Mouse (Mus musculus): ENCODE measurements around the gene Gapt. TPM values are rescaled to one million over a fixed set of nuclear protein-coding genes. Genes with fewer than 3 reads are reported as not detected.
"Not testable (repeated sequence)": the region's sequence is repeated elsewhere in the genome, so short reads cannot be mapped to it uniquely, and the experiment has no call there.

Gapt gene
- polyA plus RNA-seq (2015; fragmentation: Nextera tagmentation; extraction: Ambion mirVana) = 0.27 and 0.28 TPM in 2 replicates

DNA sequence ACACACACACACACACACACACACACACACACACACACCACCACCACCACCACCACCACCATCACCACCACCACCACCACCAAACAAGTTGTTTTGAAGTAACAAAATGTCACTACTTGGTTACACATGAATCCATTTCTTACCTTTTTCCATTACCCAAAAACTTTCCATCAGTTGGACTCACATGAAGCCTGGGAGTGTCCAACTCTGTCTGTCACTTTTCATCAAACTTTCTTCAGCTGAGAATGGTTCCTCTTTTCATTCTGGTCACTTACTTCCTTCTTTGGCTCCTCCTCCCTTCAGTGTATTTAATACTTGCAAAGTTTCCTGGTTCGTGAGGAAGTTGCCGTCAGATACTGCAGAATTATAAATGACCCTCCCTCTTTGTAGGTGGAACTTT, at the start of gene Gapt:
TSS of gene Gapt (minus strand) at position 259 of the 400 bp plus-strand sequence.
- no peak for DNase-seq (ENCODE audit: low spot score)

DNA sequence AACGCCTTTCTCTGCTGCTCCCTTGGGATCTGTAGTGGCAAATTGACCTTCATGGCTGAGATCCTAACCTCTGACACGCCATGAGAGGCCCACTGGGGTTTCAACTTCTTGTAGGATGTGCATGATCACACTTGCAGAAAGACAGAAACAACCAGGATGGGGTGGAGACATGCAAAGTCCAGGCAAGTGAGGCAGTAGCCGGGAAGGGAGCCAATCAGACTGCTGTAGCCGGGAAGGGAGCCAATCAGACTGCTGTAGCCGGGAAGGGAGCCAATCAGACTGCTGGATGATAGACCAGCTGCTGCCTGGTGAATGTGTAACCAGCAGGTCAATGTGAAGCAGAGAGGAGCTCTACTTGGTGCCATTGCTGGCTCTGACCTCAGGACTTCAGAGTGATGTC, 49.2 kb upstream of the Gapt start:
- no peak for DNase-seq (ENCODE audit: low spot score)

DNA sequence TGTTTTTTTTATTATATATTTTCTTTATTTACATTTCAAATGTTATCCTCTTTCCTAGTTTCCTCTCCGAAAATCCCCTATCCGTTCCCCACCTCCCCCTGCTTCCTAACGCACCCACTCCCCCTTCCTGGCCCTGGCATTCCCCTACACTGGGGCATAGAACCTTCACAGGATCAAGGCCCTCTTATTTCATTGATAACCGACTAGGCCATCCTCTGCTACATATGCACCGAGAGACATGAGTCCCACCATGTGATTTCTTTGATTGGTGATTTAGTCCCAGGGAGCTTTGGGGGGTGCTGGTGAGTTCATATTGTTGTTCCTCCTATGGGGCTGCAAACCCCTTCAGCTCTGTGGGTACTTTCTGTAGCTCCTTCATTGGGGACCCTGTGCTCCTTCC, 47.7 kb upstream of the Gapt start:
- DNase-seq (ENCODE audit: low spot score) = not testable (repeated sequence)

DNA sequence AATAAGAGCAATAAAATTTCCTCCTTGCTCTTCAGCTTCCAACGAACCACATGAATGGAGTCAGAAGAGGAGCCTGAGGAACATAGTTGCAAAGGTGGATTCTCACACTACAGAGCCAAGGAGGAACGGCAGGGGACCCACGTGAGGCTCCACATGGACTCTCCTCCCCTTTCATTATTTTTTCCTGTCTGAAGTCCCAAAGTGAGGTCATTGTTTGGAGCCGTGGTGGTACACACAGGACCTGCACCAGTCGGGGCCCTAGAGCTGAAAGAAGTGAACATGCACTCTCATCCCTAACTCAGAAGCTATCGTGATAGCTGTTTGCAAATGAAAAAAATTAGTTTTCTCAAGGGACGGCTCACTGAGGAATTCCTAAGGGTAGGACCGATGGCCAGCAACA, 47.1 kb upstream of the Gapt start:
- no peak for DNase-seq (ENCODE audit: low spot score)

DNA sequence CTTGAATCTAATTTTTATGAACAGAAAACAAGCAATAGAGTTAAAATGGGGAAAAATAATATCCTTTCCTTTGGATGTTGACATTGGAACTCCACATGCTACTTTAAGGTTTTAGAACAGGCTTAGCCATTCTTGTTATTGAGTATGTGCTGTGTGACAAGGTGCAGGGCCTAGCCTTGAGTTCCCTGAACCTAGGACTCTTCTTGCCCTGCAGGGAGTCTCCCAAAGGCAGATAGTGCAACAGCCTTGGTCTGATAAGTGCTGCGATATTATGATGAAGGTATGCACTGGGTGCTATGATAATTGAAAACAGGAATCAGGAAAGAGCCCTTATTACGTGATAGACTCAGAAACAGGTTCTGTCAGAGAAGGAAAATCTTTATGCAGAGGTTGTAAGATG, 44.9 kb upstream of the Gapt start:
- no peak for DNase-seq (ENCODE audit: low spot score)

DNA sequence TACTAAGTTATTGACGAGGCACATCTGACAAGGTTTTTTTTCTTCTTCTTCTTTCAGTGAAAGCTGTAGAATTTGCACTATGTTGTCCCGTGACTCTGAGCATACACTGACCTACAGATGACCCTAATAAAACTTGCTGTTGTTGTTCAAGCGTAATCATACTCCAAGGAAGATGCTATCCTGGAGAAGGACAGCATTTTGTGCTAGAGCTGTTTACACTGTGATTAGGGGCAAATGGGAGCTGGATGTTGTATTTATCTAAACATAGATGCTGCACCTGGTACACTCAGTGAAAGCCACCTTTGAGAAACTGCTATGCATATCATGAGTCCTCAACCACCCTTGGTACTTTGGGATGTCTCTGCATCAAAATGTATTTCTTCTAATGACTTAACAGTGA, 44.4 kb upstream of the Gapt start:
- DNase-seq (ENCODE audit: low spot score) = no peak

DNA sequence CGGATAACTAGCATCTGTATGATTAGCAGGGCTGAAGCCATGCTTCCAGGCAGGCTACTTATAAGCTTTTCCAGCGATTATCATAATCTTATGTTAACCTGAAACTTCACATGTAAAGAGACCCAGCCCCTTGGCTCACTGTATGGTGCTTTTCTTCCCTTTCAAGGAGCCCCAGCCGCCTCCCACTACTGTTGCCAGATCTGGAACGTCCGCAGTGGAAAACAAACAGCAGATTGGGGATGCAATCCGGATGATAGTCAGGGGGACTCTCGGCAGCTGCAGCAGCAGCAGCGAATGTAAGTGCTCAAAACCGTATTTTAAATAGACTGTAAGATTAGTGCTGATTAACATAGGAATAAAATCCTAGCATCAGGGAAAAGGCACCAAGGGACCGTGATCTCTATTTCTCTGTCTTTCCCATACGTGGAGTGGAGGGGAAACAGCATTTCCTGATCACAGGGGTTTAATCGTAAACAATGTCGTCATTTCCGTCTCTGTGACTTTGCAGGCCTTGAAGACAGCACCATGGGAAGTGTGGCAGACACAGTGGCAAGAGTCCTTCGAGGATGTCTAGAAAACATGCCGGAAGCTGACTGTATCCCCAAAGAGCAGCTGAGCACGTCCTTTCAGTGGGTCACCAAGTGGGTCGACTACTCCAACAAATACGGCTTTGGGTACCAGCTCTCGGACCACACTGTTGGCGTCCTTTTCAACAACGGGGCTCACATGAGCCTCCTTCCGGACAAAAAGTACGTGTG, 41.7 kb upstream of the Gapt start:
- DNase-seq (ENCODE audit: low spot score) = no peak

DNA sequence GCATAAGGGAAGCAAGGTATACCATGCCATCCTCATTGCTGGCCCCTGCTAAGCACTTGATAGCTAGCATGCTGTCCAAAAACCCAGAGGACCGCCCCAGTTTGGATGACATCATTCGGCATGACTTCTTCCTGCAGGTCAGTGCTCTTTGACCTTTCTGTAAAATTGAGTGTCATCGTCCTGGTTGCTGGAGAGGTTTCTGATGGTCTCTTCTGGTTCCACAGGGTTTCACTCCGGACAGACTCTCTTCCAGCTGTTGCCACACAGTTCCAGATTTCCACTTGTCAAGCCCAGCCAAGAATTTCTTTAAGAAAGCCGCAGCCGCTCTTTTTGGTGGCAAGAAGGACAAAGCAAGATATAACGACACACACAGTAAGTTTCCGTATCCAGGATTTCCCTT, 40.8 kb upstream of the Gapt start:
- no peak for DNase-seq (ENCODE audit: low spot score)

DNA sequence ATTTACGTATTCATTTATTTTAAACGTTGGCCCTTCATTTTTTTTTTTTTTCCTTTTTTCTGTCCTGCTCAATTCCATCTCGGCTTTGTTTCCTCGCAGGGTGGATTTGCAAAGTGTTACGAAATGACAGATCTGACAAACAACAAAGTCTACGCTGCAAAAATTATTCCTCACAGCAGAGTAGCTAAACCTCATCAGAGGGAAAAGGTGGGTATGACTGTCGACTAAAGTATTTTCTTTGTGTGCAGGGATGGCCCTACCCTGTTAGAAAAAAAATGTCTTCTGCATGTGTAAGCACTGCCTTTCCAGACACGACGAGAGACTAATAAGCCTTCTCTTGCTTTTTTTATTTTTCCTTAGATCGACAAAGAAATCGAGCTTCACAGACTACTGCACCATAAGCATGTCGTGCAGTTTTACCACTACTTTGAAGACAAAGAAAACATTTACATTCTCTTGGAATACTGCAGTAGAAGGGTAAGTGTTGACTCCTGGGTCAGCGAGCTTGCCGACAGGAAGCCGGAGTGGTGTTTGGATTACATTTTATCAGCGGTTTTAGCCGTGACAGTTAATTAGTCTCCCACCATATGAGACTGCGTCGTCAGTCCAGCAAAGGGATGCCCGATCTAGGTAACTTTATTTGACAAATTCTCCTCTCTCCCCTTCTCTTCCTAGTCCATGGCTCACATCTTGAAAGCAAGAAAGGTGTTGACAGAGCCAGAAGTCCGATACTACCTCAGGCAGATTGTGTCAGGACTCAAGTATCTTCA, 39.1 kb upstream of the Gapt start:
- DNase-seq (ENCODE audit: low spot score) = no peak

DNA sequence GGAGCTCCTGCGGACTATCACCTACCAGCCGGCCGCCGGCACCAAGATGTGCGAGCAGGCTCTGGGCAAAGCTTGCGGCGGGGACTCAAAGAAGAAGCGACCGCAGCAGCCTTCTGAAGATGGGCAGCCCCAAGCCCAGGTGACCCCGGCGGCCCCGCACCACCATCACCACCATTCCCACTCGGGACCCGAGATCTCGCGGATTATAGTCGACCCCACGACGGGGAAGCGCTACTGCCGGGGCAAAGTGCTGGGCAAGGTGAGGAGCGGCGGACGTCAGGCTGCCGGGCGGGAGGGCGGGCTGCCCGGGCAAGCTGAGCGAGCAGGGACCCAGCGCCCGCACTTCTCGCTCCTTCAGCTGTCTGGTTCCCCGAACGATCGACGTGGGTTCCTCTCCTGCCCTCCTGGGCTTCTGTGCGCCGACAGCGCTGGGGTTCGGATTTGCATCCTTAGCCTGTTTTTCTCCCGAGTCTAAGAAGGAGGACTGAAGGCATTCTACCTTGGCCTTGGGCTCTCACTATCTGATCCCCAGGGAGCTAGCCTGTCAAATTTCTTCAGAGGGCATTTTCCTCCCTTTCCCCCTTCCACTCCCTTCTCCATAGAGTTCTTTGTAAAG, 38.3 kb upstream of the Gapt start:
- peak; percentile 3 for DNase-seq (ENCODE audit: low spot score)

DNA sequence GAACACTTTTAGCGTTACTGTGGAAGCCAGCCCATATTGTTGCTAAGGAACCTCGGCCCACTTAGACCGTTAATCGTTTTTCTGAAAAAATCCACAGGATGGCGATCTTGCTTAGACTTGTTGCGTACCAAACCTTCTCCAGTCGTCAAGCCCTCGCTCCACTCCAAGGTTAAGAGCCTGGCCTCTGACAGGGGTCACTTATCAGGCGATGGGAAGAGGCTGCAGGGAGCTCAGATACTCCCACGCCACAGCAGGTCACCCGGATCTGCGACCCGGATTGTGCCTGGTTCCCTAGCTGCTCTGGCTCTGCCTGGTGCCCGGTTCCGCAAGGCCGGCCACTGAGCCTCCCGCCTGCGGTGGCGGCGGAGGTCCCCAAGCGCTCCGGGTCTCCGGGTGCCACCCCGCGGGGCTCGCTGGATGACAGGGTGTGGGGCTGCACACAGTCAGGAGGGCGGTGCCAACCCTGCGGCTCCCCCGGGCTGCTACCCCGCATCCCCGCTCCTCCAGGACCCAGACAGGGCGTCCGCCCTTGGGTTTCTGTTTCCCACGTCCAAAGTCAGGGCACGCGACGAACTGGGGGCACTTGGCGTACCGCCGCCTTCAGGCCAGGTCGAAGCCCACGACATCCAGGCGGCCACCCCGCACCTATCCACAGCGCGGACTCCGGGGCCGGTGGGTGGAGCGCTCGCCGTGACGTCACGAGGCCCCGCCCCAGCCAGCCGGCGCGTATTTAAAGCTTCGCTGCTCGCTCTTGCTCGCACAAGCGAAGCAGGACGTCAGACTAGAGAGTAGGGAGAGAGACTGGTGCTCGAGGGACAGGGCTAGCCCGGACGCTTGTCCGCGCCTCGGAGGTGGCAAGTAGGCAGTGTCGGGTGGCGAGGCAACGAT, 37.5 kb upstream of the Gapt start, which contains the start of gene Plk2:
TSS of gene Plk2 (plus strand) at position 756 of the 888 bp plus-strand sequence.
- peak; percentile 83 for DNase-seq (ENCODE audit: low spot score)

DNA sequence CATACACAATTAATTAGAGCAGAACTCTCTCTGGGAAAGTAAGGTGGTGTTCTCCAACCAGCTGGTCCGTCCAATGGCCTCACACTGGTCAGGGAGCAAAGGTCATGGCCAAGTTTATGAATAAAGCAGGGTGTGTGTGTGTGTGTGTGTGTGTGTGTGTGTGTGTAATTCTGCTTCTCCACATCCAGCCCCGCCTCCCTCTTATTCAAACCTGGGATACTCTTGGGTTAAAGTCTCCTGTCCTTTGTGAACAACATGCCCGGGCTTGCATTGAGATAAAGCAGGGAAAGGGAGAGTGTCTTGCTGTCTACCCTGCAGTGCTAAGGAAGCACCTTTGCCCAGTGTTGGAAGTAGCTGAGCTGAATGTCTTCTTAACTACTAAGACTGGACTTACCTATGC, 35.6 kb upstream of the Gapt start:
- no peak for DNase-seq (ENCODE audit: low spot score)

DNA sequence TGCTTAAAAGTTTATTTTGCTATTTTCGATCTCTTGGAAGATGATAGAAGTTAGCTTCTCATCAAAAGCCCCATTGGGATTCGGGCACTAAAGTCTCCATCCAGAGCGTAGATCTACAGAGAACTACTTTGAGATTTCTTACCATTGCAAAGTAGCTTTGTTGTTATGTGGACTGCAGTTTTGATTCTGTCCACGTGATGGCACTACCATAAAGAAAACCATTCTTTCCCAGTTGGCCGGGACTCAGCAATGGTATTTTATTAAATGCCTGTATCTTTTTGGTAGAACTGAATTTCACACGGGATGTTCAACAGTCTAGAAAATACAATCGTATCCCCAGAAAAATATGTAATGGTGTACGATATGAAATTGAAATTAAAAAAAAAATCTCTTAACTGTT, 35.2 kb upstream of the Gapt start:
- DNase-seq (ENCODE audit: low spot score) = peak; percentile 62

DNA sequence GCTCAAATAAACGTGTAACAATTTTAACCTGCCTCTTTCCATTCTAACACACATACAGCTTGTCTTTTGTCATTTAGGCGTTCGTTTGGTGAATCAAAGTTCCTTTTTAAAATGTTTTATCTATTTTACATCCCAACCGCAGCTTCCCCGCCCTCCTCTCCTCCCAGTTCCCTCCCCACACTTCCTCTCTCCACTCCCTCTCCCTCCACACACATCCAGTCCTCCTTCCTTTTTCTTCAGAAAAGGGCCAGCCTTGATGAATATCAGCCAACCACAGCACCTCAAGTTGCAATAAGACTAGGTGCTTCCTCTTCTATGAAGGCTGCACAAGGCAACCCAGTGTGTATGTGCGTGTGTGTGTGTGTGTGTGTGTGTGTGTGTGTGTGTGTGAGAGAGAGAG, 27.5 kb upstream of the Gapt start:
- DNase-seq (ENCODE audit: low spot score) = no peak

DNA sequence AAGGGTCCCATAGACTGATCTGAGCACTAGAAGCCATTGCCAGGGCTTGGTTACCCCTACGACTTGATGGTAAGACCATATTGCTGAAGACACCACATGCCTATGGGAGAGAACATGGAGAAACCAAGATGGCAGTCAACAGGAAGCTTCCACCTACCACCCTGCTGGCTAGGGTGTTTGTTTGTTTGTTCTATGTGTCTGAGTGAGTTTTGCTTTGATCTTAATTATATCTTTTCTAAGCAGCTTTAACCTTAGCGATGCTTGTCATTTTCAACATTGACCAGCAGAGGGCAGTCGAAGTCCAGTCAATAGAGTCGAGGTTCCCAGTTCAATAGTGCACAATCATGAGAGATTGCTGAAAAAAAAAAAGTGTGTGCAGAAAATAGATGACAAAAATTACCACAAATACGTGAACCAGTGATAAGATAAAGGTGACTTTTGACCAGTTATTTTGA, 25.5 kb upstream of the Gapt start:
- DNase-seq (ENCODE audit: low spot score) = peak; percentile 70

DNA sequence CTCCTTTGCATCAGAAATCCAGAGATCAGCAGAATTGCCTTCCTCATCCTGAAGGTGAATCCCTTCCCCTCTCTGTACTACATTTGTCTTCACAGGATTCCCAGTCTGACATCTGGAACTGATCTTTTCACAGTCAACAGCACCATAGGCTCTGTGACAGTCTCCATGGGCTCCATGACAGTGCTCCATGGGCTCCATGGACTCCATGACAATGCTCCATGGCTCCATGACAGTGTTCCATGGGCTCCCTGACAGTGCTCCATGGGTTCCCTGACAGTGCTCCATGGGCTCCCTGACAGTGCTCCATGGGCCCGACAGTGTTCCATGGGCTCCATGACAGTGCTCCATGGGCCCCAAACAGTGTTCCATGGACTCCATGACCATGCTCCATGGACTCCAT, 12.7 kb upstream of the Gapt start:
- DNase-seq (ENCODE audit: low spot score) = no peak

DNA sequence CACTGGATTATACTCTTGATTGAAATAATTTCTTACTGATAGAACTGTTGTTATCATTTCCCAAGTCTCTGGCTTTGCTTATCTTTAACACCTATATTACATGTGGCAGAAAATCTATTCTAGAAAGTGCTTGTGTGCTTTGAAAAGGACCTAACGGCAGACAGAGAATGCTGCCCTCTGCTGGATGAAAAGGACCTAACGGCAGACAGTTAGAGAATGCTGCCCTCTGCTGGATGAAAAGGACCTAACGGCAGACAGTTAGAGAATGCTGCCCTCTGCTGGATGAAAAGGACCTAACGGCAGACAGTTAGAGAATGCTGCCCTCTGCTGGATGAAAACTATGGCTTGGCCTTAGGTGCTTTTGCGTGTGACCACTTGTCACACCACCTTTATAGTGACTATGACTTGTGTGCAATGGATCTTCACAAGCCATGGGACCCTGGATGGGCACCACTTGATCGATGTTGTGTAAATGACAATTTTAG, 11.6 kb upstream of the Gapt start:
- peak; percentile 10 for DNase-seq (ENCODE audit: low spot score)

DNA sequence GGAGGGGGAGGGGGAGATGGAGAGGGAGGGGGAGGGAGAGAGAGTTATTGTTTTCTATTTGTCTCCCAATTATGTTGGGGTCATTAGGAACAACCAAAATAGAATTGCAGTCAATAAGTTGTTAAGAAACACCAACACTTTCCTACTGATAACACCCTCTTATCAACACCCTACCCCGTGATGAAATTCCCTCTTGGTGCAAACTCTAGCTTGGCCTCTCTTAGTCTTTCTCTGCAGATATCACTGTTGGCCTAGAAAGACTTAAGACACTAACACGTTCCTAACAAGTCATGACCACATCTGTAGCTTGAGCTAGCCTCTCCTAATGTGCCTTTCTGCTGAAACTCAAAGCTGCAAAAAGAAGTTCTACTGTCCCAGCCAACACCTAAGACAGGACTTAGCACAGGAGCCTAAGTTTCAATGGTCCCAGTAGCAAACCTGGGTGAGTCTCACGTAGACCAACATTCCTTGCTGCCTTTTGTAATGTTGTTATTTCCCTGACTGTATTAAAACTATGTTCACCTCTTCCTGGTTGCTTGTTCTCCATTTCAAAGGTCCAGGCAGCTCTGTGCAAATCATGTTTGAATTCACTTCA, 11.1 kb upstream of the Gapt start:
- no peak for DNase-seq (ENCODE audit: low spot score)

DNA sequence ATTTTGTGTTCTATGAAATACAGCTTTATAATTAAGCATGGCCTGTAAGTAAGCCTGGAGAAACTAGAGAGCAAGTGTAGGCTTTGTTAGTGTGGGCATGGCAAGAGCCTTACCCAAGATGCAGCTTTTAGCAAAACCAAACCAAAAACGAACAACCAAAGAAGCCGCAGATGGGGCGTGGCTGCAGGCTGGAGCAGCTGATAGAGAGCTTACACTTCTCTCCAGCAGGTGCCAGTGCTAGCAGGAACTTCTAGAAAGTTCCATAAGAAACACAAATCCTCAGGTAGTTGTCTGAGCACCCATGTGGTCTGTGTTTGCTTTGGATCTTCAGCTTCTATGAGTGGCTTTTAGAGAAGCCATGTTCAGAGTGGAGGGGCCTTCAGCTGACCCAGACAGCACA, 9.5 kb upstream of the Gapt start:
- no peak for DNase-seq (ENCODE audit: low spot score)

DNA sequence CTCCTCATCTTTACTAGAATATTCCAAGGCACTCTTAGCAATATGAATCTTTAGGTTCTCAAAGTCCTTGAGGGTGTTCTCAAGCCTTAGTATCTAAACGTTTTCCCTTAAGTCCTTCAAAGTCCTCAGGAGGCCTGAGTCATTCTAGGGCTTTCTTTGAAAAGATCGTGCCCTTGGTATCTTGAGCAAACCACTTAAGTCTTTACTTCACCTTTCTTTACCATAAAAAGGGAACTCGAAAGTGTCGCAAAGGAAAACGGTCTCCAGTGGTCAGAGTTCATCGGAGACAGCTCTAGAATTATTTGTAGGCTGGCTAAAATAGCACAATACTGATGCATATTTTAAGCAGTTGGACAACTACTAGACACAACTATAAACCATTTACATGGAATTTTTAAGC, 6.7 kb upstream of the Gapt start:
- no peak for DNase-seq (ENCODE audit: low spot score)

DNA sequence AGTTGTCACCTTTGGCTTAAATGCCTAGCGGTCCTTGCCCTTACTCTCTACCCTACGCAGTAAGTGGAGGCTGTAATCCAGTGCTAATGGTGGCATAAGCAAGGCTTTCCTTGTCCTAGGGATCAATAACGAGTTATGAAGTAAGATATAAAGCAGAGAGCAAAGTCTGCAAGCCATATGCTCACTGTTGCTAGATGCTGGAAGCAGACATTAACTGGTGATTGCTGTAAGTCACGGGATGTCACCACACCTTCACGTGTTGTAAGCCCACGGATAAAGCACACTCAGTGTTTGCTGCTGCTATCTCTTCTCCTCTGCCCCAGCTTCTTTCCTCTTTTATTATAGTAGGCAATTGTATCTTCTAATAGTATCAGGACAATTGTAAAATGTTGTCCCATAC, 5.9 kb downstream of the Gapt start:
- DNase-seq (ENCODE audit: low spot score) = no peak
